ENCODE assay signal across 27 mouse cellular contexts in genomic region chr10:95461053-95461553, GRCm38 (mm10). TPM values are rescaled to one million over a fixed set of nuclear protein-coding genes. Genes with fewer than 3 reads are reported as not detected.
DNase-seq lines count a peak whose midpoint lies in the region; ATAC-seq and TF ChIP-seq lines count a peak whose summit lies in the region.
"Had no signal": no experiment of that assay in that cellular context is flagged by ENCODE, and none has a peak within 500 bp of the region (broad histone marks: within the 10 kb centered on the region; RNA-seq: fewer than 3 reads in every experiment).

No protein-coding gene starts in this region.

- H3K9me3 ChIP-seq in lung, embryonic 14.5 days (ENCODE audit: low read depth, low read length), result no peaks in the 10 kb centered on the region
- no peaks in the 10 kb centered on the region for H3K9me3 ChIP-seq in kidney, embryonic 16.5 days (ENCODE audit: low read length)
- H3K9me3 ChIP-seq: forebrain, embryonic 10.5 days; forebrain, embryonic 13.5 days; G1E; heart, embryonic 10.5 days; heart, embryonic 13.5 days had no signal

- H3K4me2 ChIP-seq in lung, embryonic 14.5 days, result no peak overlapping the region
- no peak overlapping the region for H3K4me2 ChIP-seq in kidney, embryonic 16.5 days (replicated peaks; ENCODE audit: low read depth, low read length)
- H3K4me2 ChIP-seq: forebrain, embryonic 13.5 days; heart, embryonic 13.5 days; hindbrain, embryonic 14.5 days had no signal

- no peaks in the 10 kb centered on the region for H3K4me1 ChIP-seq in lung, embryonic 14.5 days (ENCODE audit: insufficient read depth)
- H3K4me1 ChIP-seq in kidney, embryonic 16.5 days (ENCODE audit: insufficient read depth, low read length), result no peaks in the 10 kb centered on the region
- H3K4me1 ChIP-seq: forebrain, embryonic 13.5 days had no signal

- no peak overlapping the region for H3K4me3 ChIP-seq in lung, embryonic 14.5 days (ENCODE audit: low read depth, low read length)
- H3K4me3 ChIP-seq in kidney, embryonic 16.5 days (ENCODE audit: low read length), result no peak overlapping the region
- H3K4me3 ChIP-seq: forebrain, embryonic 10.5 days; forebrain, embryonic 13.5 days; heart, adult 2 months; heart, embryonic 10.5 days; heart, embryonic 13.5 days had no signal

- H3K9ac ChIP-seq in lung, embryonic 14.5 days, result no peak overlapping the region
- H3K9ac ChIP-seq in kidney, embryonic 16.5 days (replicated peaks; ENCODE audit: low read length), result no peak overlapping the region
- H3K9ac ChIP-seq: forebrain, embryonic 13.5 days; heart, embryonic 13.5 days; hindbrain, embryonic 14.5 days had no signal

- TF ChIP-seq CTCF in lung, embryonic 14.5 days (IDR thresholded peaks at IDR 0.05; ENCODE audit: low read depth), result no peak

- no peak for ATAC-seq in lung, embryonic 14.5 days (ENCODE audit: insufficient read depth)
- no peak for ATAC-seq in kidney, embryonic 16.5 days (ENCODE audit: low FRiP score, low TSS enrichment)
- ATAC-seq in cerebellum, adult (ENCODE audit: insufficient number of reproducible peaks, low FRiP score, low TSS enrichment), result no peak
- ATAC-seq: forebrain, embryonic 13.5 days; forebrain, embryonic 16.5 days; hindbrain, postnatal 0 days; inflammation-experienced regulatory T-cells, adult 6 months; intestine, postnatal 0 days; Patski had no signal

- WGBS in lung, embryonic 14.5 days, result 40% methylated on average over 4 of the region's 4 CpGs
- WGBS in kidney, embryonic 16.5 days, result 68% methylated on average over 4 of the region's 4 CpGs

- no peak overlapping the region for H3K27ac ChIP-seq in lung, embryonic 14.5 days (ENCODE audit: low read depth)
- H3K27ac ChIP-seq in kidney, embryonic 16.5 days (ENCODE audit: low read length), result no peak overlapping the region
- H3K27ac ChIP-seq: forebrain, embryonic 10.5 days; forebrain, embryonic 13.5 days; heart, adult 2 months; heart, embryonic 10.5 days; heart, embryonic 13.5 days; hindbrain, embryonic 14.5 days; hindbrain, postnatal 0 days had no signal

- H3K36me3 ChIP-seq in lung, embryonic 14.5 days (ENCODE audit: insufficient read depth), result no peaks in the 10 kb centered on the region
- no peaks in the 10 kb centered on the region for H3K36me3 ChIP-seq in kidney, embryonic 16.5 days (ENCODE audit: insufficient read depth, low read length)
- H3K36me3 ChIP-seq: forebrain, embryonic 10.5 days; G1E; heart, embryonic 10.5 days; heart, embryonic 13.5 days had no signal

- peak; percentile 31 for DNase-seq in lung, embryonic 14.5 days
- DNase-seq in lung, postnatal 14 days, result no peak
- peak; percentile 100 for DNase-seq in R1 (ENCODE audit: low read depth, low spot score)
- DNase-seq in adipocyte (ENCODE audit: low spot score), result peak; percentile 29
- DNase-seq: adrenal gland, adult 2 months; adrenal gland, postnatal 14 days; cerebellum, adult 11-12 months; cerebellum, adult 9-10 months; cerebellum, postnatal 14 days; gastrocnemius, postnatal 10 days; gastrocnemius, postnatal 36 days; heart, adult 2 months; heart, postnatal 14 days; heart, postnatal 4 days had no signal

- no peaks in the 10 kb centered on the region for H3K27me3 ChIP-seq in lung, embryonic 14.5 days (ENCODE audit: insufficient read depth, low read length)
- no peaks in the 10 kb centered on the region for H3K27me3 ChIP-seq in kidney, embryonic 16.5 days (ENCODE audit: insufficient read depth, low read length)
- H3K27me3 ChIP-seq: forebrain, embryonic 13.5 days; heart, embryonic 13.5 days; Patski had no signal

RNA-seq across cellular contexts. Expression of gene Mrpl42, which starts 40.6 kb away (rescaled TPM):
- polyA plus RNA-seq in lung, embryonic 14.5 days (2014; fragmentation: Nextera tagmentation; extraction: Ambion mirVana), result 356 and 358 TPM in 2 replicates
- 318 and 319 TPM in 2 replicates for polyA plus RNA-seq in kidney, embryonic 16.5 days (2015; fragmentation: Nextera tagmentation; extraction: Ambion mirVana)

RNA-seq across cellular contexts. Expression of gene Socs2, which starts 44.1 kb away (rescaled TPM):
- 124 and 129 TPM in 2 replicates for polyA plus RNA-seq in lung, embryonic 14.5 days (2014; fragmentation: Nextera tagmentation; extraction: Ambion mirVana)
- polyA plus RNA-seq in kidney, embryonic 16.5 days (2015; fragmentation: Nextera tagmentation; extraction: Ambion mirVana), result 23.9 and 27.2 TPM in 2 replicates

RNA-seq across cellular contexts. Expression of gene Ube2n, which starts 53.8 kb away (rescaled TPM):
- polyA plus RNA-seq in lung, embryonic 14.5 days (2014; fragmentation: Nextera tagmentation; extraction: Ambion mirVana), result 420 and 425 TPM in 2 replicates
- 338 and 353 TPM in 2 replicates for polyA plus RNA-seq in kidney, embryonic 16.5 days (2015; fragmentation: Nextera tagmentation; extraction: Ambion mirVana)
